In genomic region chr9:32053886-32054615, GRCm38 (mm10) we compare ENCODE assay signal across 19 mouse cellular contexts.
DNase-seq lines count a peak whose midpoint lies in the region; ATAC-seq and TF ChIP-seq lines count a peak whose summit lies in the region.
"Had no signal": no experiment of that assay in that cellular context is flagged by ENCODE, and none has a peak within 500 bp of the region (broad histone marks: within the 10 kb centered on the region; RNA-seq: fewer than 3 reads in every experiment).

No protein-coding gene starts in this region.

- H3K9ac ChIP-seq in hindbrain, embryonic 11.5 days (ENCODE audit: low read depth, low read length), result no peak overlapping the region
- H3K9ac ChIP-seq in midbrain, postnatal 0 days (replicated peaks; ENCODE audit: low read length, poor library complexity, severe bottlenecking), result no peak overlapping the region
- H3K9ac ChIP-seq: embryonic facial prominence, embryonic 15.5 days; heart, embryonic 13.5 days; hindbrain, embryonic 15.5 days had no signal

- no peaks in the 10 kb centered on the region for H3K4me1 ChIP-seq in hindbrain, embryonic 11.5 days (replicated peaks; ENCODE audit: control insufficient read depth, insufficient read depth, low read length)
- no peaks in the 10 kb centered on the region for H3K4me1 ChIP-seq in midbrain, postnatal 0 days (ENCODE audit: insufficient read depth, low read length)

- no peaks in the 10 kb centered on the region for H3K27me3 ChIP-seq in hindbrain, embryonic 11.5 days (ENCODE audit: control insufficient read depth, insufficient read depth, low read length)
- H3K27me3 ChIP-seq in midbrain, postnatal 0 days (ENCODE audit: insufficient read depth, low read length), result no peaks in the 10 kb centered on the region
- H3K27me3 ChIP-seq: embryonic facial prominence, embryonic 15.5 days; heart, embryonic 13.5 days; hindbrain, embryonic 15.5 days had no signal

- no peak overlapping the region for H3K4me3 ChIP-seq in hindbrain, embryonic 11.5 days (ENCODE audit: low read depth, low read length)
- H3K4me3 ChIP-seq in midbrain, postnatal 0 days (ENCODE audit: low read depth, low read length), result no peak overlapping the region
- H3K4me3 ChIP-seq: embryonic facial prominence, embryonic 15.5 days; heart, embryonic 13.5 days; hindbrain, embryonic 15.5 days had no signal

- no peak overlapping the region for H3K4me2 ChIP-seq in hindbrain, embryonic 11.5 days (replicated peaks; ENCODE audit: low read depth, low read length)
- no peak overlapping the region for H3K4me2 ChIP-seq in midbrain, postnatal 0 days (ENCODE audit: low read depth, low read length, poor library complexity, severe bottlenecking)
- H3K4me2 ChIP-seq: embryonic facial prominence, embryonic 15.5 days; heart, embryonic 13.5 days; hindbrain, embryonic 15.5 days; liver, embryonic 11.5 days had no signal

- TF ChIP-seq CTCF in midbrain, postnatal 0 days (IDR thresholded peaks at IDR 0.05), result no peak

- ATAC-seq in frontal cortex, adult (ENCODE audit: low TSS enrichment), result peak; percentile 38; the same call in 1 of the 2 replicates
- peak; percentile 78 for ATAC-seq in hindbrain, embryonic 11.5 days (ENCODE audit: low FRiP score)
- no peak for ATAC-seq in midbrain, postnatal 0 days (ENCODE audit: low FRiP score)
- ATAC-seq in CD4-positive, CD25-positive, alpha-beta regulatory T cell, adult 4 months, result no peak
- ATAC-seq: forebrain, embryonic 14.5 days had no signal

- H3K36me3 ChIP-seq in hindbrain, embryonic 11.5 days (ENCODE audit: control insufficient read depth, insufficient read depth, low read length), result no peaks in the 10 kb centered on the region
- no peaks in the 10 kb centered on the region for H3K36me3 ChIP-seq in midbrain, postnatal 0 days (ENCODE audit: insufficient read depth, low read length)
- H3K36me3 ChIP-seq: embryonic facial prominence, embryonic 15.5 days; hindbrain, embryonic 15.5 days had no signal

- 49% methylated on average over 4 of the region's 4 CpGs for WGBS in hindbrain, embryonic 11.5 days
- WGBS in midbrain, postnatal 0 days, result 37% methylated on average over 4 of the region's 4 CpGs

- peak overlapping the region; percentile 45; the same call in 1 of the 2 replicates for H3K27ac ChIP-seq in hindbrain, embryonic 11.5 days (ENCODE audit: low read depth, low read length)
- no peak overlapping the region for H3K27ac ChIP-seq in midbrain, postnatal 0 days (ENCODE audit: low read depth, low read length)
- H3K27ac ChIP-seq: embryonic facial prominence, embryonic 15.5 days; heart, embryonic 13.5 days; hindbrain, embryonic 15.5 days had no signal

- DNase-seq in frontal cortex, postnatal 10 days (ENCODE audit: low spot score in 2 of 2), result no peak
- DNase-seq in Muller cell, postnatal 12 days (ENCODE audit: inconsistent ontology term), result peak; percentile 89
- peak; percentile 57 for DNase-seq in hindbrain, embryonic 11.5 days (ENCODE audit: low spot score)
- DNase-seq in midbrain, postnatal 0 days (ENCODE audit: low spot score), result peak; percentile 48
- DNase-seq in cerebellum, adult 18-20 months, result no peak
- DNase-seq in right cerebral cortex, adult 18-20 months, result no peak
- DNase-seq: adrenal gland, adult 2 months; cerebellum, postnatal 14 days; gastrocnemius, postnatal 10 days; kidney, adult 8-10 months; lung, postnatal 10 days; right cerebral cortex, postnatal 4 days had no signal

- no peaks in the 10 kb centered on the region for H3K9me3 ChIP-seq in hindbrain, embryonic 11.5 days (ENCODE audit: control insufficient read depth, low read length)
- no peaks in the 10 kb centered on the region for H3K9me3 ChIP-seq in midbrain, postnatal 0 days (ENCODE audit: low read length)
- H3K9me3 ChIP-seq: embryonic facial prominence, embryonic 15.5 days; heart, embryonic 13.5 days; hindbrain, embryonic 15.5 days had no signal

Comparison
In these comparisons a context has a peak if more than half of its experiments do, and no peak if none do; other contexts are left out.
1. ATAC-seq: peak in frontal cortex, adult (single experiment) and hindbrain, embryonic 11.5 days (single experiment); none in midbrain, postnatal 0 days (single experiment) and CD4-positive, CD25-positive, alpha-beta regulatory T cell, adult 4 months (single experiment).
2. DNase-seq: peak in Muller cell, postnatal 12 days (single experiment), hindbrain, embryonic 11.5 days (single experiment) and midbrain, postnatal 0 days (single experiment); none in frontal cortex, postnatal 10 days (0 of 2), cerebellum, adult 18-20 months (0 of 2) and right cerebral cortex, adult 18-20 months (single experiment).